Mouse (Mus musculus) lung, embryonic 16.5 days (tissue): ENCODE results near the gene F2rl3. TPM values are rescaled to one million over a fixed set of nuclear protein-coding genes. Genes with fewer than 3 reads are reported as not detected.

Experiments used
- ATAC-seq: fragments of 200-750 bp; cut with Nextera tagmentation; 2 replicates; pipeline ENCODE4 v1.8.0; 2017; ENCODE audit warnings: low read depth, mild to moderate bottlenecking, moderate library complexity
- H3K27ac ChIP-seq: fragments of 300-500 bp; sonication (generic); 2 replicates; pipeline ENCODE4 v1.5.1; 2014; ENCODE audit warnings: mild to moderate bottlenecking, control low read depth, low read length
- H3K27me3 ChIP-seq: fragments of 300-500 bp; sonication (generic); 2 replicates; pipeline ENCODE4 v1.6.1; 2014; ENCODE audit warnings: low read depth, low read length, mixed read lengths; ENCODE audit not compliant: control insufficient read depth, insufficient read depth
- H3K36me3 ChIP-seq: fragments of 300-500 bp; sonication (generic); 2 replicates; pipeline ENCODE4 v1.6.1; 2014; ENCODE audit warnings: low read length; ENCODE audit not compliant: control insufficient read depth, insufficient read depth
- H3K4me1 ChIP-seq: fragments of 300-500 bp; sonication (generic); replicated peaks from 2 replicates; pipeline ENCODE4 v1.6.1; 2014; ENCODE audit warnings: low read length, mixed read lengths; ENCODE audit not compliant: control insufficient read depth, insufficient read depth
- H3K4me2 ChIP-seq: fragments of 300-500 bp; sonication (generic); 2 replicates; pipeline ENCODE4 v1.6.1; 2014; ENCODE audit warnings: low read depth, low read length, control low read depth
- H3K4me3 ChIP-seq: fragments of 300-500 bp; sonication (generic); 2 replicates; pipeline ENCODE4 v1.5.1; 2014; ENCODE audit warnings: mild to moderate bottlenecking, low read length, control low read depth
- H3K9ac ChIP-seq: fragments of 300-500 bp; sonication (generic); 2 replicates; pipeline ENCODE4 v1.6.1; 2014; ENCODE audit warnings: low read length, control low read depth
- H3K9me3 ChIP-seq: fragments of 300-500 bp; sonication (generic); 2 replicates; pipeline ENCODE4 v1.6.1; 2016; ENCODE audit warnings: low read length; ENCODE audit not compliant: control insufficient read depth
- WGBS: fragments of 180-500 bp; shearing (Covaris S2); extraction: QIAGEN DNeasy Blood & Tissue Kit; methylation state at CpG from one replicate; pipeline ENCODE4 v1.1.7; 2014; 5-methylcytosine and 5-hydroxymethylcytosine counted together
- polyA plus RNA-seq: library from polyadenylated mRNA; unstranded; fragments of >200 nt; fragmentation: Nextera tagmentation; extraction: Ambion mirVana; gene quantifications from 2 replicates; pipeline ENCODE4 v1.2.1, GENCODE M21; 2015

Gene F2rl3
- polyA plus RNA-seq, 1 experiment from 2014 or later: 3.0 TPM

- H3K4me3 ChIP-seq: no peak overlapping the region
- 84% methylated on average over 3 of the region's 3 CpGs for WGBS
- no peak for ATAC-seq
- no peak overlapping the region for H3K9ac ChIP-seq
- no peaks in the 10 kb centered on the region for H3K4me1 ChIP-seq
- no peak overlapping the region for H3K4me2 ChIP-seq
- no peaks in the 10 kb centered on the region for H3K27me3 ChIP-seq
- H3K27ac ChIP-seq: no peak overlapping the region
- H3K9me3 ChIP-seq: no peaks in the 10 kb centered on the region
- no peaks in the 10 kb centered on the region; the same call in none of the 2 replicates for H3K36me3 ChIP-seq
These were observed 51.0 kb downstream of the F2rl3 start for GRCm38 (mm10) chr8:72812690-72813089.

Other genes starting within 250 kb of the F2rl3 start
- gene Med26, start 213.6 kb upstream of the F2rl3 start, polyA plus RNA-seq: 15.6 and 16.2 TPM in 2 replicates
- 112 and 120 TPM in 2 replicates for gene Smim7, start 190.8 kb upstream of the F2rl3 start, polyA plus RNA-seq
- 19.6 and 19.8 TPM in 2 replicates for gene Tmem38a, start 189.8 kb upstream of the F2rl3 start, polyA plus RNA-seq
- 0.23 and 0.26 TPM in 2 replicates for gene Nwd1, start 115.2 kb upstream of the F2rl3 start, polyA plus RNA-seq
- 149 and 158 TPM in 2 replicates for gene Sin3b, start 38.6 kb upstream of the F2rl3 start, polyA plus RNA-seq